ENCODE assay signal across 17 mouse cellular contexts in genomic region chr5:17724031-17724430, GRCm38 (mm10).
DNase-seq lines count a peak whose midpoint lies in the region; ATAC-seq and TF ChIP-seq lines count a peak whose summit lies in the region.
"Had no signal": no experiment of that assay in that cellular context is flagged by ENCODE, and none has a peak within 500 bp of the region (broad histone marks: within the 10 kb centered on the region; RNA-seq: fewer than 3 reads in every experiment).

No protein-coding gene starts in this region.

- H3K9me3 ChIP-seq in forebrain, embryonic 14.5 days (replicated peaks; ENCODE audit: control insufficient read depth, low read length), result no peaks in the 10 kb centered on the region
- H3K9me3 ChIP-seq in hindbrain, embryonic 15.5 days, result no peaks in the 10 kb centered on the region
- no peaks in the 10 kb centered on the region for H3K9me3 ChIP-seq in neural tube, embryonic 11.5 days (ENCODE audit: control insufficient read depth, low read length)
- no peaks in the 10 kb centered on the region for H3K9me3 ChIP-seq in liver, postnatal 0 days (ENCODE audit: low read length)
- H3K9me3 ChIP-seq: embryonic facial prominence, embryonic 10.5 days; lung, embryonic 15.5 days had no signal

- no peak for TF ChIP-seq EP300 in liver, postnatal 0 days (IDR thresholded peaks at IDR 0.05; ENCODE audit: low read depth)

- peak; percentile 63 for DNase-seq in embryo, embryonic 10 days (ENCODE audit: low spot score)
- no peak for DNase-seq in embryo, embryonic 9.5 days (ENCODE audit: extremely low spot score)
- DNase-seq in forebrain, embryonic 14.5 days (ENCODE audit: low spot score), result peak; percentile 37
- DNase-seq in neural tube, embryonic 11.5 days (ENCODE audit: low spot score), result peak; percentile 13
- no peak for DNase-seq in ovary, postnatal 10 days (ENCODE audit: low spot score)
- no peak for DNase-seq in spleen, adult 18-20 months
- no peak for DNase-seq in liver, postnatal 0 days
- DNase-seq: adrenal gland, postnatal 14 days; cerebellum, adult 9-11 months; heart, adult 18-20 months; thymus, postnatal 36 days had no signal

- no peaks in the 10 kb centered on the region for H3K36me3 ChIP-seq in forebrain, embryonic 14.5 days (ENCODE audit: control insufficient read depth, insufficient read depth, low read length)
- H3K36me3 ChIP-seq in hindbrain, embryonic 15.5 days, result no peaks in the 10 kb centered on the region
- no peaks in the 10 kb centered on the region for H3K36me3 ChIP-seq in neural tube, embryonic 11.5 days (ENCODE audit: control insufficient read depth, insufficient read depth, low read length)
- no peaks in the 10 kb centered on the region for H3K36me3 ChIP-seq in liver, postnatal 0 days (replicated peaks; ENCODE audit: insufficient read depth, low read length)

- H3K27ac ChIP-seq in forebrain, embryonic 14.5 days (ENCODE audit: low read depth, low read length), result no peak overlapping the region
- no peak overlapping the region for H3K27ac ChIP-seq in hindbrain, embryonic 15.5 days (replicated peaks)
- no peak overlapping the region for H3K27ac ChIP-seq in neural tube, embryonic 11.5 days (ENCODE audit: low read depth, low read length)
- H3K27ac ChIP-seq in liver, postnatal 0 days (ENCODE audit: low read depth), result no peak overlapping the region
- H3K27ac ChIP-seq: embryonic facial prominence, embryonic 10.5 days; kidney, postnatal 0 days; lung, embryonic 15.5 days had no signal

- H3K4me1 ChIP-seq in forebrain, embryonic 14.5 days (ENCODE audit: control insufficient read depth, insufficient read depth, low read length), result no peaks in the 10 kb centered on the region; the same call in 1 of the 2 replicates
- H3K4me1 ChIP-seq in hindbrain, embryonic 15.5 days (replicated peaks), result peaks cover 4% of the 10 kb centered on the region; the same call in 1 of the 2 replicates
- peaks cover 6% of the 10 kb centered on the region; the same call in 1 of the 2 replicates for H3K4me1 ChIP-seq in neural tube, embryonic 11.5 days (ENCODE audit: control insufficient read depth, insufficient read depth, low read length)
- no peaks in the 10 kb centered on the region for H3K4me1 ChIP-seq in liver, postnatal 0 days (ENCODE audit: insufficient read depth)
- H3K4me1 ChIP-seq: embryonic facial prominence, embryonic 10.5 days; lung, embryonic 15.5 days had no signal

- no peaks in the 10 kb centered on the region for H3K27me3 ChIP-seq in forebrain, embryonic 14.5 days (replicated peaks; ENCODE audit: control insufficient read depth, insufficient read depth, low read length)
- H3K27me3 ChIP-seq in hindbrain, embryonic 15.5 days, result no peaks in the 10 kb centered on the region
- no peaks in the 10 kb centered on the region for H3K27me3 ChIP-seq in neural tube, embryonic 11.5 days (ENCODE audit: control insufficient read depth, insufficient read depth, low read length)
- H3K27me3 ChIP-seq in liver, postnatal 0 days (ENCODE audit: insufficient read depth, low read length), result no peaks in the 10 kb centered on the region
- H3K27me3 ChIP-seq: lung, embryonic 15.5 days had no signal

- peak; percentile 61 for ATAC-seq in forebrain, embryonic 14.5 days
- ATAC-seq in hindbrain, embryonic 15.5 days (ENCODE audit: low FRiP score, low read depth), result peak; percentile 80
- peak; percentile 53; the same call in 1 of the 2 replicates for ATAC-seq in neural tube, embryonic 11.5 days (ENCODE audit: insufficient read depth, low FRiP score, low TSS enrichment)
- no peak for ATAC-seq in liver, postnatal 0 days
- ATAC-seq: intestine, embryonic 16.5 days had no signal

- 39% methylated on average over 2 of the region's 2 CpGs for WGBS in forebrain, embryonic 14.5 days
- WGBS in hindbrain, embryonic 15.5 days, result 32% methylated on average over 2 of the region's 2 CpGs
- whole genome bisulfite sequencing in neural tube, embryonic 11.5 days, result 8% methylated on average over 2 of the region's 2 CpGs
- 52% methylated on average over 2 of the region's 2 CpGs for WGBS in liver, postnatal 0 days (ENCODE audit: insufficient replicate concordance)

- H3K4me3 ChIP-seq in forebrain, embryonic 14.5 days (ENCODE audit: low read depth, low read length), result no peak overlapping the region
- H3K4me3 ChIP-seq in hindbrain, embryonic 15.5 days, result no peak overlapping the region
- no peak overlapping the region for H3K4me3 ChIP-seq in neural tube, embryonic 11.5 days (ENCODE audit: low read depth, low read length)
- H3K4me3 ChIP-seq in liver, postnatal 0 days (ENCODE audit: low read depth, low read length), result no peak overlapping the region
- H3K4me3 ChIP-seq: embryonic facial prominence, embryonic 10.5 days; erythroblast, embryonic 14.5 days; lung, embryonic 15.5 days had no signal

- no peak for TF ChIP-seq CTCF in liver, postnatal 0 days (IDR thresholded peaks at IDR 0.05; ENCODE audit: low read depth)

- H3K9ac ChIP-seq in forebrain, embryonic 14.5 days (ENCODE audit: low read length), result no peak overlapping the region
- no peak overlapping the region for H3K9ac ChIP-seq in hindbrain, embryonic 15.5 days
- no peak overlapping the region for H3K9ac ChIP-seq in neural tube, embryonic 11.5 days (ENCODE audit: low read length)
- H3K9ac ChIP-seq in liver, postnatal 0 days (replicated peaks), result no peak overlapping the region
- H3K9ac ChIP-seq: lung, embryonic 15.5 days had no signal

- H3K4me2 ChIP-seq in forebrain, embryonic 14.5 days (ENCODE audit: low read length), result no peak overlapping the region
- no peak overlapping the region for H3K4me2 ChIP-seq in hindbrain, embryonic 15.5 days
- no peak overlapping the region for H3K4me2 ChIP-seq in neural tube, embryonic 11.5 days (ENCODE audit: low read depth)
- H3K4me2 ChIP-seq in liver, postnatal 0 days (ENCODE audit: low read depth, low read length), result no peak overlapping the region
- H3K4me2 ChIP-seq: lung, embryonic 15.5 days had no signal

Comparison
In these comparisons a context has a peak if more than half of its experiments do, and no peak if none do; other contexts are left out.
1. DNase-seq: peak in embryo, embryonic 10 days (single experiment), forebrain, embryonic 14.5 days (single experiment) and neural tube, embryonic 11.5 days (single experiment); none in embryo, embryonic 9.5 days (single experiment), ovary, postnatal 10 days (single experiment), spleen, adult 18-20 months (0 of 2) and liver, postnatal 0 days (single experiment).